Mouse (Mus musculus): ENCODE data around the gene Lyve1. TPM values are rescaled to one million over a fixed set of nuclear protein-coding genes. Genes with fewer than 3 reads are reported as not detected.

Gene Lyve1
- polyA plus RNA-seq, 2 experiments from 2014 or later, result not detected

DNA sequence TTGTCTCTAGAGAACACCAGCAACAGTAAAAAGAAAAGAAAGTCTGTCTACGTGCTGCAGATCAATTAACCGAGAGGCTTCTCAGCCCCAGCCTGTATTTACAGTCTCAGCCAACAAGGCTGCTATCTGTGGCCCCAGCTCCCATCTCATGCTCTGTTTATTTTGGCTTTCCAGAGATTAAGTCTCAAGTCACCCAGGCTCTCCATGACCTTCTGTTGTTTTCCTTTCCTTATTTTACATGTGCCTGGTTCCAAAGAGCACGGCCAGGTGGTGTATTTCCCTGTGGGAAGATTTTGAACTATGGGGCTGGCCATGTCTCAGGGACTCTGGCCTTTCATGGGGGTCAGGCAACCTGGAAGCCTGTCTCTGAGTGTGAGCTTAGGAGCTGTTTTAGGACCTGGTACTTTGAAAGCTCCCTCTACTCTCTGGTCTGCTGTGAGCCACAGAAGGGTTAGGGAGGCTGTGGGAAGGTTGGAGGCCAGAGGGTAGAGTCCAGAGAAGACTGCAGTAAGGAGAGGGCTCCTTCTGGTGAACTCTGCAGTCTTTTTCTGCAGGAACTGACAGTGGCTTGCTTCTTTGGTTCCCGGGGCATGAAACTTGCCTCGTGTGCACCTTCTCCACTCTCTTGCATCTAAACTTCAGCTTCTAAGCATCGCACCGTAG, 11.4 kb downstream of the Lyve1 start:
- ATAC-seq, result no peak

- ATAC-seq, result no peak
Observed at GRCm38 (mm10) chr7:110848371-110848770, 14.7 kb downstream of the Lyve1 start.

DNA sequence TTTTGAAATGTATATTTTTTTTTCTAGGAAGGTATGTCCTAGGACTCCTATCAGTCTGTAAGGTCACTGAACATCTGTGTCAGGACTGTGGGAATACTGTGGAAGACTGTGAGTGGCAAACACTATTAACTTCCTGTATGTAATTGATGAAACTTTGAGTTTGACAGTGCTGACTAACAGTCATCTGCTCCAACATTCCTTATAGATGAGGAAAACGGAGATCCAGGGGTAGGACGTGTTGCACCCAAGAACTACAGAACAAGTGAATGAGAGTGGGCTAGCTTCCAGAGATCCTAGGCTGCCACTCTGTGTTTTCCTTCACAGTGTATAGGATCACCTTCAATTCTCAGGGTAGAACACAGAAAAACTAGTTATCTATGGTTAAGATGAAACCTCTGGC, 15.7 kb downstream of the Lyve1 start:
- ATAC-seq, result no peak

DNA sequence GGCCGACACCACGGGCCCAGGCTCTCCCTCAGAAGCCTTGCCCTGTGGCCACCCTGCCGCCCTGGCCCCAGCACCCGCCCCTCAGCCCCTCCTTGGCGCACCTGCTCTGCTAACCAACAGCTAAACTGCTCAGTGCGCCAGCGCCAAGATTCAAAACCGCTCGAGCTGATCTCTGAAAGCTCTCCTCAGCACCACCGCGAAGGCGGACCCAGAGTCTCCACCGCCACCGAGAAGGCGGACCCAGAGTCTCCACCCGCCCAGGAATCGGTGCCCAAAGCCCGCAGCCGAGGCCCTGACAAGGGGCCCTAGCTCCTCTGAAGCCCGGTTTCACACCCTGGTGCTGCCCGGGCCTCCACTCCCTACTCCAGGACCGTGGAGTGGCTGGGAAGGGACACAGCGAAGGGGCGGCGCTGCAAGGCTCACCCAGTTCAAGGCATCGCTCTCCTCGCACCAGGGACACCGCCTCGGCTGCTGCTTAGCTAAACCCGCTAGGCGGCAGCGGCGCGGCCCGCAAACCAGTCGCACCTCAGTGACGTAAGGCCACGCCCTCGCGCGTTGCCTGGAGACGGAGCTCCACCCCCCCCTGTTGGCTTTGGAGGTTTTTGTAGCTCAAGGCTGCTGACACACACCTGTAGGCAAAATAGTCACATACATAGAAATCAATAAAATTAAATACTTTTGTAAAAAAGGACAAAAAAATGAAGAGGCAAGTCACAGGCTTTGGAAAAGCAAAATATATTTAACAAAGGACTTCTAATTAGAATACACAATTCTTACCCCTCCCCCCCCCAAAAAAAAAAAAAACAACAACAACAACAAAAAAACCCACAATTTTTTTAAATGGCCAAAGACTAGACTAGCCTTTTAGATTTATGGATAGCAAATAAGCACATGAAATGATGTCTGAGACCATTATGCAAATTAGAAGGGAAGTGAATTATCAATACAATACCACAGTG, 18.8 kb downstream of the Lyve1 start, which contains the start of gene Rnf141:
Rnf141 (minus strand) TSS at position 542 of the 959 bp plus-strand sequence.
- peak; percentile 87 for ATAC-seq

DNA sequence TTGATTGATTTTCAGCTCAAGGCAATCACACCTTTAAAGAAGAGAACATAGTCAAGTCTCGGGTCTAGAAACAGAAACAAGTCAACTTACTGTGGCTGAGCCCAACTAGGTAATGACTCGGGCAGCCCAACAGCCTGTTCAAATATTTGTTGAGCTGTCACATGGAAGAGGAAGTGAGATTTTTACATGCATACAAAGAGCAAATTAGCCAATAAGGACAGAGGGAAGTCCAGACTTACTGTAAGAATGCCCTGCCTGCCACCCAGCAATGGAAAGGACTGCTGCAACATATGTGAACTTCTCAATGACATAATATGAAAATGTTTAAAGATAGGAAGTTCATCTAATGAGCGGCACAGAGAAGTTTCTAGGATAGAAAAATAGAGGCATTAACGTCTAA, 22.7 kb downstream of the Lyve1 start:
- no peak for ATAC-seq

DNA sequence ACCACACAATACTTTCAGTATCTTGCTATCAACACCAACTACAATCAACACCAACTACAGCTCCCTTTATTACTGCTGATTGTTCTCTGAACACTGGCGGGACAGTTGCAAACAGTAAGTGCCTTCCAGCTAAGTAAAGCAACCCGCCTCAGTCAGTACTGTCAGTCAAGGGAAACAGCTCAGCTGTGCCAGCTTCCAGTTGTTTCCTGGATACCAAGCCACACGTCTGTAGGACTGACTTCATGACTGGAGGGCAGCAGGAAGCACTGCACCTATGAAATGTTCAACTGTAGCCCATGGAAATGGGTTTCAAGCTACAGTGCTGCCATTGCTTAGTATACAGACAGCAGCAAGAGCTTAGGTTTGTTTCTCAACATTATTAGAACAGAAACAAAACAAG, 28.5 kb downstream of the Lyve1 start:
- no peak for ATAC-seq

- no peak for ATAC-seq
Observed at GRCm38 (mm10) chr7:110834018-110834417, 29.0 kb downstream of the Lyve1 start.

- ATAC-seq, result no peak
Observed at GRCm38 (mm10) chr7:110833024-110833423, 30.0 kb downstream of the Lyve1 start.

DNA sequence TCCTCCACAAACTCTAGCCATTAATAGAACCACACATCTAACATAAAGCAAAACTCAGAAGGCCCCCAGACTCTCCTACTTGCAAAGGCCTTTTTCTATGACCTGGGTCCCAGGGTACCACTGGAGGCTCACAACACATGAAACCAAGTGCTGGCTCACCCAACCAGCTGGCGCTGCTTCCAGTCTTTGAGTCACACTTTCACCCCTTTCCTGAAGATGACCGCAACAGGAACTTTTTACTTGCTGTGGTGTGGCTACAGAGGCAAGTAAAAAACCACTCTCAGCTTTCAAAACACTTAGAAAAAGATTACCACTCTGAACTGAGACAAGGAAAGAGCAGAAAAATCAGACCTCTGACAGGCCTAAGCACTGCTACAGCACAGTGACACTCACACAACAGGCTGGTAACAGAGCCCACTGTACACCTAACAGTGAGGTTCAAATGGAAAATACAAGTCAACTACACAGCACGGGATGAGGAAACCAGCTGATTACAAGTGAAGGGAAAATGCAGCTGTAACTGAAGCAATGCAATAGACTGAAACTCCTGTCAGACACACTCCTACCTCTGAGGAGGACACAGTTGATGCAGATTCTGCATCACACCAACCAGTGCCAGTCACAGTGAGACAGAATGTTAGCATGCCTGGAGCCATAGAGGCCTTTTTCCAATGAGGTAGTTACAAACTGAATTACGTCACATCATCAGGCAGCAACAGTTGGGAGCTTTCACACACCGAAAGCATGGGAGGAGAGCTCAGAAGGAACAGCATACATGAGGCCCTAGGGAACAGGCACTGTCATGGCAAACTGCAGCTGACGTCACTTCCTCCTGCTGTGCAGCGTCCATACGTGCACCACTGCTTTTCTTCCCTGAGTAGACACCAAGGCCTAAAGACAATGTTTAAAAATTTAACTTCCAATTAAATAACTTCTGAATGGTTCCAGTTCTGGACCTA, 38.8 kb downstream of the Lyve1 start:
- no peak for ATAC-seq

DNA sequence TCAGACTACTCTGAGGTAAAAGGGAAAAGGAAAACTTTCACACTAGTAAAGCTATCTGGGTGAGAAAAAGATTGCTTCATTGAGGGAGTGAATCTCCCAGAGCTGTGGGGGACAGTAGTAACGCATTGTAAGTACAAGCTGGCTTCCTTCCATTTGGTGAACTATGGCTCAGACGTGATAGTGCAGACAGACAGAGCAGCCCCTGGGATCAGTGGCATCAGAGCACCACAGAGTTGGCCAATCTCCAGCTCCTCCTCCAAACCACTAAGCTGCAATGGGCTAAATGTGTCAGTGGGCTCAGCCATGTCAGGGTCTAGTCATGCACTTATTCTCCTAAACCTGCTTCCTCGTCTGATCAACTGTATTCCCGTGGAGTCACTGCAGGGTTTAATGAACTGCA, 39.4 kb downstream of the Lyve1 start:
- no peak for ATAC-seq

DNA sequence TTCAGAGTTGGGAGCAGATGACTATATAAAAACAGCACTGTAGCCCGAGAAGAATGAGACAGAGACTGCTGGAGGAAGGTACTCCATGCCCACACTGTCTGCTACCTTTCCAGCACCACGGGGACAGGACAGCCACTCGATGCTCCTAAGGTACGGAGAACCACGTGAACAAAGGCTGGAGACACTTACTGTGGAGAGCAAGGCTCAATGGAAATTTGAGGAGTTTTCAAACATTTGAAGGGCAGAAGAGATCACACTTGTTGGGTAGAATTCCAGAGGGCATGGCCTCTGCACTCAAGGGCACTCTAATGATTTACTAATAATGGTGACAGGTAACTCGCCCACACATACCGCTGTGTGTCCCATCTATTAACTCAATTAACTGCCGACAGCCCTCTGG, 40.0 kb downstream of the Lyve1 start:
- ATAC-seq, result no peak

GRCm38 (mm10) chr7:110822055-110822454, 41.0 kb downstream of the Lyve1 start:
- ATAC-seq, result no peak

- no peak for ATAC-seq
Observed at GRCm38 (mm10) chr7:110821653-110822052, 41.4 kb downstream of the Lyve1 start.

DNA sequence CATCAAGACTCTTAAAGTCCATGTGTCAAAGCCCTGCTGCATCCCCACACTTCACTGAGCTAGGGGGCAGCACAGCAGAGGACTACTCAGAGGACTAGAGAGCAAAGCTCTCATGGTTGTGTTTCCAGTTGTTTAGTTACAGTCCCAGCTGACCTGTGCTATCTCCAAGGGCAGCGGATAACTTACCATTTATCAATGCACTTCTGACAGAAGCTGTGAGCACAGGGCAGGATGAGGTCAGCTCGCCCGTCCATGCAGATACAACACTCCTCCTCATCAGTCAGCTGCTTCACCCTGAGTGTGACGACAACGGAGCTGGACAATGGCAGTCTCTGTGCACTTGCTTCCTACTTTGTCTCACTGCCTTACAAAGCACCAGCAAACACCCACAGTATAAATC, 42.0 kb downstream of the Lyve1 start:
- no peak for ATAC-seq

DNA sequence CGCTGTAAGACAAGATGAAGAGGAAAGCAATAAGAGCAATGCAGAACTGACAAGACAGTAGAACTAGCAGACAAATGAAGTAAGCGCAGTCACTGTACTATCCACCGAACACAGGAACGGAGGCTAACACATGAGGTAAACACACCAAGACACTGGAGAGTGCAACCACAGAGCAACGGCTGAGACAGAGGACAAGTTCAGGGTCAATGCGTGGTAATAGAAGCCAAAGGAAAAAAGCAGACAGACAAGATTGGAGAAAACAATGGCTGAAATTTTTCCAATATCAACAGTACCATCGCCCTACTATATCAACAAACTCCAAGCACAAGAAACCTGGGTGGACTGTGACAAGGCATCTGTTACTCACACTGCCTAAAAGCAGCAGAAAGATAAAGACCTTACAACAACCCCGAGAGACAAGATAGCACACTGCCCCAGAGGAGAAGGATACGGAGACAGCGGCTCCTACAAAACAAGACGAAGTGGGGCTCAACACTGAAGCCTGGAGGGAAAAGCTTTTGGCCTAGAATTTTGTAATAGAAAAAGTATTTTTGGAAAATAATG, 44.2 kb downstream of the Lyve1 start:
- ATAC-seq, result no peak

- no peak for ATAC-seq
Observed at GRCm38 (mm10) chr7:110818206-110818605, 44.8 kb downstream of the Lyve1 start.

DNA sequence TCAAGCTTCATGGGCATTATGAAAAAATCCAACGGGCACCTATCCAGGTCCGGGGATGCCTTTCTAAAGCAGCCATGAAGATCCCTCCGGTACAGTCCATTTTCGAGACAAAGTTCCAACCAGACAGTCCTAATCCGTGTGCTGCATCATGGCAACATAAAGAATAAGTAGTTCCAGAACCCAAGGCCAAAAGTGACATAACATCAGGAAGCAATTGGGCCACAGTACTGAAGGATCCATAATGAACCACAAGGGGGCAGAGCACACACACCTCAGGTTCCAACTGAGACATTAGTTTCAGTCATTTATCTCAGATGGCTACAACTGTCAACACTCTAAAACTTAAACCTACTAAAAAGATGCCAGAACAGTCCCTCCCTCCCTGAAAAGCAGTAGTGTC, 47.0 kb downstream of the Lyve1 start:
- ATAC-seq, result peak; percentile 83

GRCm38 (mm10) chr7:110813983-110814382, 49.1 kb downstream of the Lyve1 start:
- ATAC-seq, result no peak

DNA sequence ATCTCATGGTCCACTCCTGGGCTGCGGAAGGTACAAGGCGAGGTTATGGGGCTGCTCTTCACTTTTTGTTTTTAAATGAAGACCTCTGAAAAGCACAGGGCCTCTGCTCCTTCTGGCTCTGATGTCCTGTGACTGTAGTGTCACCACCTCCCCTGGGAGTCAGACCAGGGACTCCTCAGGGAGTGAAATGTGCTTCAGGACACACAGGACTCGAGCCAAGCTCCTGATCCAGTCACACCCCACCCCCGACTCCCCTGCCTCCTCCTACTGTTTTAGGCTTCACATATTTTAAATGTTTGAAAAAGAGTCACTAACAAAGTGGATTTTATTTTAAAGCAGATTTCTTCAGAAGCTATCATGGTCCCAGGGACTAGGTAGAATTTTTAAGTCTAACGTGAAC, 51.5 kb downstream of the Lyve1 start:
- no peak for ATAC-seq

- no peak for ATAC-seq
Observed at GRCm38 (mm10) chr7:110810995-110811394, 52.0 kb downstream of the Lyve1 start.

DNA sequence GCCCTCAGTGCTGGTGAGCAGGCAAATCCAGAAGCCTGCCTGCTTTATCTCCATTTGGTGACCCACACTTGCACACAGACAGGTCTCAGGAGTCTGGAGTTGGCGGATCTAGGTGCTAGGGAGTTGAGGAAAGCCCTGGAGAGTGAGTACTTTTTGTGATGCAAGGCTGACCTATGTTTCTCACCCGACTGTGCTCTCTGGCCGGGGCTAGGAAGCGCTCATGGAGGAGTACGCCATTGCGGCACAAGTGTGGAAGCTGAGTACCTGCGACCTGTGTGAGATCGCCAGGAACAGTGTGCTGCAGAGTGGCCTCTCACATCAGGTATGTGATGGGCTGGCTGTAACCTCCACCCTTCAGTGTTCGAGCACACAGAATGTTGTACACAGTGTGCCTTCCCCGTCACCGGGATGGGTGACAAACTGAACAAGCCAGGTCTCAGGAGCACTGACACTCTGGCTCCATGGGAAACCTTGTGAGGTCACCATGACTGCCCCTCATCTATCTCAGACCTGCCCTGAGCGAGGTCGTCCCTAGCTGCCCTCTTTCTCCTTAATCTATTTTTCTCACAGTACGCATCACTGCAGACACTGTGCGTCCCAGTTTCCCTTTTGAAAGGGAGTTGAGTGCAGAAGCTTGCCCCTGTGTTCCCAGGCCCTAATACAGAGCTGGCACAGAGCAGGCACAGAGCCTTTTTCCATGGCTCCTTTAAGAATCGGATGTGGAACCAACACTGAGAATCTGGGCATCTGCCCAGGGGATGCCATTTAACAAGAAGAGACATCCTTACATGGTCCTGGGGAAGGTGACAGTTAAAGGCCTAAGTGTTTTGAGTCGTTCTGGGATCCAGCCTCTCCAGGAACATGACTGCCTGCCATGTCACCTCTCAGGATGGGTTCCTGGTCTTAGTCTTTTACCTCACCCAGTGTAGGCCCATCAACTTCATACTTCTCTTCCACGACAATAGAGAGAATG, 53.2 kb downstream of the Lyve1 start:
- no peak for ATAC-seq

Measured in activated CD4-positive, CD25-positive, alpha-beta regulatory T cell, adult 4 months (primary cell).